Mouse (Mus musculus) hindbrain, embryonic 13.5 days (tissue): Measurements from ENCODE around the gene Apoc4. TPM values are rescaled to one million over a fixed set of nuclear protein-coding genes. Genes with fewer than 3 reads are reported as not detected.

Experiments used
- ATAC-seq: fragments of 200-750 bp; cut with Nextera tagmentation; 2 replicates; pipeline ENCODE4 v1.8.0; 2017; ENCODE audit warnings: moderate TSS enrichment; ENCODE audit not compliant: low FRiP score
- H3K27ac ChIP-seq: fragments of 300-500 bp; sonication (generic); 2 replicates; pipeline ENCODE4 v1.5.1; 2015; ENCODE audit warnings: inconsistent platforms, mild to moderate bottlenecking, moderate library complexity
- H3K27me3 ChIP-seq: fragments of 300-500 bp; sonication (generic); 2 replicates; pipeline ENCODE4 v1.6.1; 2015; ENCODE audit warnings: mild to moderate bottlenecking, inconsistent platforms
- H3K36me3 ChIP-seq: fragments of 300-500 bp; sonication (generic); 2 replicates; pipeline ENCODE4 v1.6.1; 2015; ENCODE audit warnings: mild to moderate bottlenecking, inconsistent platforms
- H3K4me1 ChIP-seq: fragments of 300-500 bp; sonication (generic); replicated peaks from 2 replicates; pipeline ENCODE4 v1.6.1; 2015; ENCODE audit warnings: inconsistent platforms
- H3K4me2 ChIP-seq: fragments of 300-500 bp; sonication (generic); 2 replicates; pipeline ENCODE4 v1.6.1; 2015; ENCODE audit warnings: inconsistent platforms, mild to moderate bottlenecking, moderate library complexity
- H3K4me3 ChIP-seq: fragments of 300-500 bp; sonication (generic); 2 replicates; pipeline ENCODE4 v1.5.1; 2015; ENCODE audit warnings: mild to moderate bottlenecking, inconsistent platforms
- H3K9ac ChIP-seq: fragments of 300-500 bp; sonication (generic); 2 replicates; pipeline ENCODE4 v1.6.1; 2015; ENCODE audit warnings: mild to moderate bottlenecking, inconsistent platforms
- H3K9me3 ChIP-seq: fragments of 300-500 bp; sonication (generic); 2 replicates; pipeline ENCODE4 v1.6.1; 2016; ENCODE audit warnings: inconsistent platforms
- WGBS: fragments of 180-500 bp; shearing (Covaris S2); methylation state at CpG from one replicate; pipeline ENCODE4 v1.1.7; 2015; 5-methylcytosine and 5-hydroxymethylcytosine counted together
- polyA plus RNA-seq: library from polyadenylated mRNA; unstranded; fragments of >200 nt; fragmentation: Nextera tagmentation; extraction: Ambion mirVana; gene quantifications from 2 replicates; pipeline ENCODE4 v1.2.1, GENCODE M21; 2015

Apoc4 gene
- polyA plus RNA-seq, 1 experiment from 2014 or later = not detected

DNA sequence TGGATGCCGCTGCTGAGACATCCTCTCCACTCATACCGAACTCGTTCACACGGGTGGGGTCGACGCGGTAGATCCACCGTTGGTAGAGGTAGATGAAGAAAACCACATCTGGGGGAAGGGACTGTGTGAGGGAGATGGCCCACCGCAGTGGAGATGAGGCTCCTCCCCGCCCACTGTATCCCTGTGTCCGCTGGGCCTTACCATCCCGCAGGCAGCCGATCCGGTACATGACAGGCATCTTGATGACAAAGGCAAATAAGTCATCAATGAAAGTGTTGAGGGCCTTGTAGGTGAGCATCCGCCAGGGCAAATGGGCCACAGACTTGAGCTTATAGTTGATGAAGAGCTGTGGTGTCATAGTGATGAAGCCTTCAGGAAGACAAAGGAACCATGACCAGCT is 47.4 kb downstream of the Apoc4 start:
- H3K27ac ChIP-seq = no peak overlapping the region
- H3K27me3 ChIP-seq = no peaks in the 10 kb centered on the region
- H3K4me1 ChIP-seq = peaks cover 4% of the 10 kb centered on the region
- no peaks in the 10 kb centered on the region for H3K9me3 ChIP-seq
- WGBS = 95% methylated on average over 15 of the region's 15 CpGs
- H3K4me3 ChIP-seq = no peak overlapping the region
- ATAC-seq = no peak
- no peak overlapping the region for H3K4me2 ChIP-seq
- H3K9ac ChIP-seq = no peak overlapping the region
- peaks cover 71% of the 10 kb centered on the region for H3K36me3 ChIP-seq

DNA sequence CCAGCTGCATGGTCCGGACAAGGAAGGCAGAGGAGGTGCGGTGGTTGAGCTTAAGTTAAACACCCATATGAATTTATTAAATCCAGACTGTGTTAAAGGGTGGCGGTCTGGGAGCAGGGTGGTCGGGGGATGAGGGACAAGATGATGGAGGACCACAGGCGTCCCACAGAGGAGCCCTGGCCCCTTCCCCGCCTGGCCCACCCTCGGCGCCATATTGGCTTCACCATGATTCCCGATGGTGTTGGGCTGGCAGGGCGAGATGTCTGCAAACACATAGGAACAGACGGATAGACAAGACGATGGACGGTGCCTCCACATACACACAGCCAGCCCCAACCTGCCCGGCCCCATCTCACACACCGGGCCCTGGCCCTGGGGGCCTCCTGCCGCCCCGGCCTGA is 48.1 kb downstream of the Apoc4 start:
- Histone ChIP-seq H3K27me3 (no peaks in the 10 kb centered on the region), H3K4me2 (no peak overlapping the region), H3K4me1 (peaks cover 8% of the 10 kb centered on the region), H3K36me3 (peaks cover 64% of the 10 kb centered on the region), H3K27ac (no peak overlapping the region), H3K9ac (no peak overlapping the region), H3K4me3 (no peak overlapping the region), H3K9me3 (no peaks in the 10 kb centered on the region)
- ATAC-seq = no peak
- 89% methylated on average over 17 of the region's 17 CpGs for WGBS

DNA sequence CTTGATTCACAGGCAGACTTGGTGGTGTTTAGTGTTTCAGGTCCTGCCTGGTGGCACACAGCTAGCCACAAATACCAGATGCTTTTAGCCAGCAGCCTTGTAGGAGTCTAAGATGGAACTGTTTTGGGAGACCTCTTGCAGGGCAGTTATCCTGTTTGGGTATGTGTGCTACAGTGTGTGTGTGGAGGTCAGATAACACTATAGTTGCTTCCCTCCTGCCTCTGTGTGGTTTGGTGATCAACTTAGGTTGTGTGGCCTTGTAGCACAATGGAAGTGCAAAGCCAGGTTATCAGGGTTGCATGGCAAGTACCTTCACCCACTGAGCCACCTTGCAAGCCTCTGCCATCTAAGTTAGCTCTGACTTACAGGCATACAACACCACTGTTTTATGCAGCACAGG is 48.6 kb downstream of the Apoc4 start:
- H3K27ac ChIP-seq = no peak overlapping the region
- H3K27me3 ChIP-seq = no peaks in the 10 kb centered on the region
- H3K9ac ChIP-seq = no peak overlapping the region
- H3K4me2 ChIP-seq = no peak overlapping the region
- H3K4me3 ChIP-seq = no peak overlapping the region
- ATAC-seq = no peak
- peaks cover 60% of the 10 kb centered on the region for H3K36me3 ChIP-seq
- H3K4me1 ChIP-seq = peaks cover 10% of the 10 kb centered on the region
- H3K9me3 ChIP-seq = no peaks in the 10 kb centered on the region

GRCm38 (mm10) chr7:19632275-19632674 is 49.0 kb downstream of the Apoc4 start:
- H3K9ac ChIP-seq = no peak overlapping the region
- no peak overlapping the region for H3K4me2 ChIP-seq
- peaks cover 55% of the 10 kb centered on the region for H3K36me3 ChIP-seq
- H3K27ac ChIP-seq = no peak overlapping the region
- H3K4me3 ChIP-seq = no peak overlapping the region
- H3K9me3 ChIP-seq = no peaks in the 10 kb centered on the region
- H3K4me1 ChIP-seq = peaks cover 10% of the 10 kb centered on the region
- no peaks in the 10 kb centered on the region for H3K27me3 ChIP-seq
- ATAC-seq = no peak

GRCm38 (mm10) chr7:19629361-19629734 is 51.9 kb downstream of the Apoc4 start, which contains the start of gene Relb:
Gene Relb, minus strand, starts transcription at chr7:19629438.
- H3K9ac ChIP-seq = peak within 1 kb of the TSS; percentile 67
- peak within 1 kb of the TSS; percentile 76 for H3K4me3 ChIP-seq
- H3K27me3 ChIP-seq = no peaks in the 10 kb centered on the region
- WGBS = 1% methylated on average over 40 of the region's 41 CpGs
- ATAC-seq = peak; percentile 77
- no peaks in the 10 kb centered on the region for H3K9me3 ChIP-seq
- peaks cover 10% of the 10 kb centered on the region for H3K4me1 ChIP-seq
- peaks cover 26% of the 10 kb centered on the region for H3K36me3 ChIP-seq
- peak within 1 kb of the TSS; percentile 89 for H3K4me2 ChIP-seq
- peak within 1 kb of the TSS; percentile 77 for H3K27ac ChIP-seq

GRCm38 (mm10) chr7:19628536-19629360 is 52.5 kb downstream of the Apoc4 start:
- WGBS = under 1% methylated on average over 52 of the region's 57 CpGs
- no peaks in the 10 kb centered on the region for H3K9me3 ChIP-seq
- H3K27ac ChIP-seq = peak overlapping the region; percentile 77
- H3K4me2 ChIP-seq = peak overlapping the region; percentile 89
- H3K36me3 ChIP-seq = peaks cover 20% of the 10 kb centered on the region
- no peaks in the 10 kb centered on the region for H3K27me3 ChIP-seq
- ATAC-seq = peak; percentile 88
- H3K4me3 ChIP-seq = peak overlapping the region; percentile 76
- H3K4me1 ChIP-seq = peaks cover 10% of the 10 kb centered on the region
- peak overlapping the region; percentile 67 for H3K9ac ChIP-seq

- Histone ChIP-seq H3K9ac (no peak overlapping the region), H3K4me3 (peak overlapping the region; percentile 76), H3K4me2 (peak overlapping the region; percentile 89), H3K27ac (peak overlapping the region; percentile 77; the same call in 1 of the 2 replicates), H3K9me3 (no peaks in the 10 kb centered on the region), H3K4me1 (peaks cover 10% of the 10 kb centered on the region), H3K36me3 (peaks cover 14% of the 10 kb centered on the region), H3K27me3 (0 out of 2 replicates have a peak, but pooled peaks cover 3% of the 10 kb centered on the region)
- peak; percentile 1; the same call in 1 of the 2 replicates for ATAC-seq
- 17% methylated on average over 17 of the region's 17 CpGs for WGBS
These were observed 53.1 kb downstream of the Apoc4 start for GRCm38 (mm10) chr7:19628192-19628535.

Other genes starting within 250 kb of the Apoc4 start
- gene Mark4, start 222.7 kb downstream of the Apoc4 start, polyA plus RNA-seq = 16.1 TPM in 2 replicates
- 0.38 and 0.43 TPM in 2 replicates for gene Exoc3l2, start 218.1 kb downstream of the Apoc4 start, polyA plus RNA-seq
- gene Bloc1s3, start 173.1 kb downstream of the Apoc4 start, polyA plus RNA-seq = 3.2 and 3.5 TPM in 2 replicates
- 43.9 and 44.9 TPM in 2 replicates for gene Trappc6a, start 173.1 kb downstream of the Apoc4 start, polyA plus RNA-seq
- 0.32 and 0.50 TPM in 2 replicates for gene Nkpd1, start 163.6 kb downstream of the Apoc4 start, polyA plus RNA-seq
- gene Ppp1r37, start 118.4 kb downstream of the Apoc4 start, polyA plus RNA-seq = 32.1 and 32.7 TPM in 2 replicates
- gene Zfp296, start 104.2 kb downstream of the Apoc4 start, polyA plus RNA-seq = 0.17 and 0.22 TPM in 2 replicates
- gene Gemin7, start 103.9 kb downstream of the Apoc4 start, polyA plus RNA-seq = 139 and 144 TPM in 2 replicates
- 54.2 and 60.5 TPM in 2 replicates for gene Clasrp, start 77.0 kb downstream of the Apoc4 start, polyA plus RNA-seq
- 4.9 and 5.4 TPM in 2 replicates for gene Relb, start 52.0 kb downstream of the Apoc4 start, polyA plus RNA-seq
- gene Clptm1, start 16.4 kb downstream of the Apoc4 start, polyA plus RNA-seq = 108 and 109 TPM in 2 replicates
- gene Apoc2, start 3.5 kb downstream of the Apoc4 start, polyA plus RNA-seq = 0.56 TPM in 1 of 2 replicates, not detected in the other
- gene Gm44805, start 56 bp downstream of the Apoc4 start, polyA plus RNA-seq = not detected in 2 replicates
- 2.7 and 3.8 TPM in 2 replicates for gene Apoc1, start 11.2 kb upstream of the Apoc4 start, polyA plus RNA-seq
- 339 and 374 TPM in 2 replicates for gene Apoe, start 17.7 kb upstream of the Apoc4 start, polyA plus RNA-seq
- gene Tomm40, start 34.0 kb upstream of the Apoc4 start, polyA plus RNA-seq = 119 and 124 TPM in 2 replicates
- gene Nectin2, start 69.0 kb upstream of the Apoc4 start, polyA plus RNA-seq = 49.1 and 49.8 TPM in 2 replicates
- 8.1 and 10.7 TPM in 2 replicates for gene Bcam, start 89.5 kb upstream of the Apoc4 start, polyA plus RNA-seq
- not detected in 2 replicates for gene Cblc, start 115.3 kb upstream of the Apoc4 start, polyA plus RNA-seq
- gene Bcl3, start 141.3 kb upstream of the Apoc4 start, polyA plus RNA-seq = 0.60 and 1.5 TPM in 2 replicates
- gene Gm19345, start 170.5 kb upstream of the Apoc4 start, polyA plus RNA-seq = 7.6 and 9.3 TPM in 2 replicates
- gene Ceacam16, start 179.8 kb upstream of the Apoc4 start, polyA plus RNA-seq = 0.48 and 0.58 TPM in 2 replicates
- gene Ceacam19, start 206.5 kb upstream of the Apoc4 start, polyA plus RNA-seq = not detected in 2 replicates
- gene Pvr, start 239.7 kb upstream of the Apoc4 start, polyA plus RNA-seq = 7.8 and 9.4 TPM in 2 replicates